Mouse (Mus musculus) megakaryocyte progenitor cell, adult 5-6 weeks (primary cell): ENCODE measurements at regions not wholly inside any gene's neighbourhood (a gene's known extent, or its start where the extent isn't known, plus 50 kb on each side); places are given as distances from the start of the nearest gene placed in this dataset.

ENCODE experiments used
- ATAC-seq: replicated peaks from 2 replicates; pipeline ENCODE4 v1.8.0; 2016; ENCODE audit warnings: mild to moderate bottlenecking, moderate TSS enrichment, inconsistent platforms; ENCODE audit not compliant: poor library complexity

GRCm38 (mm10) chr1:57267851-57268250 is 109.6 kb upstream of the 1700066M21Rik start:
- peak; percentile 50 for ATAC-seq

- ATAC-seq = peak; percentile 71
These were observed 107.6 kb upstream of the 1700066M21Rik start for GRCm38 (mm10) chr1:57269679-57270354.

- no peak for ATAC-seq
These were observed 104.8 kb upstream of the 1700066M21Rik start for GRCm38 (mm10) chr1:57272593-57272992.

- ATAC-seq = no peak
These were observed 95.9 kb upstream of the 1700066M21Rik start for GRCm38 (mm10) chr1:57281549-57281948.

GRCm38 (mm10) chr1:57296186-57296585 is 81.2 kb upstream of the 1700066M21Rik start:
- ATAC-seq = 0 out of 2 replicates have a peak, but pooled peaks have one; percentile 26

- no peak for ATAC-seq
These were observed 78.9 kb upstream of the 1700066M21Rik start for GRCm38 (mm10) chr1:57298557-57298956.

GRCm38 (mm10) chr1:57301260-57301979 is 76.0 kb upstream of the 1700066M21Rik start:
- no peak for ATAC-seq

- no peak for ATAC-seq
These were observed 75.5 kb upstream of the 1700066M21Rik start for GRCm38 (mm10) chr1:57301980-57302331.

- ATAC-seq = no peak
These were observed 72.7 kb upstream of the 1700066M21Rik start for GRCm38 (mm10) chr1:57304757-57305156.

- no peak for ATAC-seq
These were observed 54.9 kb upstream of the 1700066M21Rik start for GRCm38 (mm10) chr1:57322535-57322934.

- no peak for ATAC-seq
These were observed 54.3 kb upstream of the 1700066M21Rik start for GRCm38 (mm10) chr1:57323118-57323517.

GRCm38 (mm10) chr1:57325585-57326165 is 51.7 kb upstream of the 1700066M21Rik start:
- ATAC-seq = no peak
